Mouse (Mus musculus): ENCODE measurements around the gene Serpinh1.

Serpinh1 gene

DNA sequence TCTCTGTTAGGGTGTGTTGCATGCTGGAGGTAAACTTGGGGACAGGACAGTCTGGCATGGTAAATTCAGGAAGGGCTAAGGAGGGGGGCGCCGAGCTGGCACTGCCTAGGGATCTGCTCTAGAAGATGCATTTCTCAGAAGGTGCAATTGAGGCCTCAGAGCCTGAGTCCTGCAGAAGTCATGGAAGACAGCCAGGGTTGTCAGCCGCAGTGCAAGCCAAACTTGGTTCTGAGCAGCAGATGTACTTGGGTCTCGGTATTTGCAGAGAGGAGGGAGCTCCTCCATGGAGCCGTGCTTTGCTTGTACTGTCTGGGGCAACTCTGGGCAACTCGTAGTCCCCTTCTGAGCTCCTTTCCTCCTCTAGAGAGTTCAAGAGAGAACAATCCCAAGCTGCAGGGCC is 26.9 kb downstream of the Serpinh1 start:
- DNase-seq (ENCODE audit: low read depth, low spot score), result no peak

DNA sequence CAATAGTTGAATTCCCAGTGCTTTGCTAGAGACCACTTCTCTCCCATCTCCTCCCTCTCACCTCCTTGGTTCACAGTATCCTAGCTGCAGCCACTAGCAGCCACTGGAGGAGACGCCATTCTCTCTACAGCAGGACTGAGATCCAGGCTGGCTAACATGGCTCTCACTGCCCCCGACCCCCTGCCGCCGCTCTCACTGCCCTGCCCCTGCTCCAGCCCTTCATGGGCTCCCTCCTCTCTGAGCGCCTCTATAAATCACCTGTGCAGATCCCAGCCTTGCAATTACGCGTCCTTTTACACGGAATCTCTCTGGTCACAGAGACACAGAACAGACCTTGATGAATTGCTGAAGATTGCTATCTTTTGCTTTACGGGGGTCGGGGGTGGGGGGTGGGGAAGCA is 28.2 kb downstream of the Serpinh1 start:
- no peak for DNase-seq (ENCODE audit: low read depth, low spot score)

DNA sequence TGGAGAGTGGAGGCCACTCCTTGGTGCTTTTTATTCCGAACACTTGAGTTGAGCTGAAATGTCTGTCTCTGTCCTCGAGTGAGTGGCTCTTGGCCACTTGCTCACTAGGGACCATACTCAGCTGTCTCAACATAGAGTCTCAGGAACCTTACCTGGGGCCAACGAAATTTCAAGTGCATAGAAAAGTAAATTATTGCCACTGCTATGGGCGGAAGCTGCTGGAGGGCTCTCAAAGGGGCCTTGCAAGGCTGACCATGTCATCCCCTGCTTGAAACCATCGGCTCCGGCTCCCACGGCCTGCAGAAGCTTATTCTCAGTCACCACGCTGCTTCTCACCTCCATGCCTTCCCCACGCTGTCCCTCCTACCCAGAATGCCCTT is 29.7 kb downstream of the Serpinh1 start:
- DNase-seq (ENCODE audit: low read depth, low spot score), result no peak

DNA sequence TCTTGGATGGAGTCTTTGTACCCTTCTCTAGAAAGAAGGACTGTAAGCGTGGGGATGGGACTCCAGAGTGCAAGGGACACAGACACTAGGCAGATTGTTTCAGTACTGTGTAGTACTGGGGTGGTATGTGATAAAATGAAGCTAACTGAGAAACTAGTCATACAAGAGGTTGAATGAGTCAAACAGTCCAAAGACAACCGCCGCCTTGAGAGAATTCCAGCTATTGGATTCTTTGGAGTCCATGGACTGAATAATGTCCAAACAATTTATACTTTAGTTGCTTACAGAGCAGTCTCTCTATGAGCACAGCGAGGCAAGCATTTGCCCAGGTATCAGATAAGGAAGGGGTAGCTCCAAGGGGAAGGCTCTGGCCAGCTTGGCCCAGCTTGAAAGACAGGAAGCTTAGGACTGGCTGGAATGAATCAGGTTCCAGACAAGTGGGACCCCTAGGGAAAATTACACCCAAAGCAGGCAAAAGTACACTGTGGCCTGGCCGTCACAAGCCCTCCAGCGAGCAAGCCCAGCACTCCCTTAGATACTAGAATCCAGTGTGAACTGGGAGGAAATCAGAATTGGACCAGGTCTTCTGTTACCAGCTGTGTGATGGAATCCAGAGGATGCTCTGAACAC is 30.2 kb downstream of the Serpinh1 start:
- no peak for DNase-seq (ENCODE audit: low read depth, low spot score)

DNA sequence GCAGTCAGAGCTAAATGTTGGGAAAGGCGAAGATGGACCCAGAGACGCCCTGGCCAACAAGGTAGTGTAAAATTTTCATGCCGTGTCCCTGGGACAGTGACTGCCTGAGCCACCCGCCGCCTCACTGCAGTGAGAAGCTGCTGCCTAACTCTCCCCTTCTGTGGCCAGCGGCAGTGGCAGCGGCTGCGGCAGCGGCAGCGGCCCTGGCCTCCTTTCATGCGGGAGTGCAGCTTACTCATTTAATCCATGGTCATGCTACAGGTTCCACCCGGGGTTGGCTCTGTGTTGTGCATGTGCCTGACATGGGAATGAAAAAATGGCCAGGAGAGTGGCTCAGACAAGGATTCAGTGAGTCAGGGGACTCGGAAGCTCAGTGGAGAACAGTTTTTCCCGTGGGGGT is 32.5 kb downstream of the Serpinh1 start:
- no peak for DNase-seq (ENCODE audit: low read depth, low spot score)

DNA sequence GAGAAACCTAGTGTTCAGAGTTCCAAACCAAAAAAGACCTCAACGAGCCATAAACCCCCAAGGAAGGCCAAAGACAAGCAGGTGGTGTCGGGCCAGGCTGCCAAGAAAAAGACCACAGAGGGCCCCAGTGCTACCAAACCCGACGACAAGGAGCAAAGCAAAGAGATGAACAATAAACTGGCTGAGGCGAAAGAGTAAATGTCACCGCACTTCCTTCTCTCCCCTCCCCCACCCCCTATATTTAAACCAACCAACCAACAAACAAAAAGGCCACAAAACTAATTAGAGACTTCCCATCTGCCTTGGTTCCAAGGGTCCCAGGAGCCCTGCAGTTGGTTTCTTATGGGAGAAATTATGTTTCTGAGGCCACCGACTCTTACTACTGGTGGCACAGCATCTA is 35.6 kb downstream of the Serpinh1 start:
- DNase-seq (ENCODE audit: low read depth, low spot score), result no peak

DNA sequence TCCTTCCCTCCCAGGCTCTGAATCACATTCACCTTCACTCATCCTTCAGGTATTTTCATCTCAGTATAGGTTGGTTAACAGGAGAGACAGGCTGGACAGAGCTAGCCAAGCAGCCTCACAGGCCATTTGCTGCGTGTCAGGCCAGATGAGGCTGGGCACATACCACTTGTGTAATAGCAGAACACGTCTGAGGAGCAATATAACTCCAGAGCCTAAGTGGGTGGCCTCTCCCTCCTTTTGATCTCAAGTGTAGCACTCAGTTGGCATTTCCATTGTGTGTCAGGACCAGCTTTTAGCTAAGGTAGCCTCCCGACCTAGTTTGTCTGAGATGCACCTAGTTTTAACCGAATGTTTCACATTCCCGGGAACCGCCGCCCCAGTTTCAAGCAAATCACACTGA is 36.8 kb downstream of the Serpinh1 start:
- DNase-seq (ENCODE audit: low read depth, low spot score), result no peak

DNA sequence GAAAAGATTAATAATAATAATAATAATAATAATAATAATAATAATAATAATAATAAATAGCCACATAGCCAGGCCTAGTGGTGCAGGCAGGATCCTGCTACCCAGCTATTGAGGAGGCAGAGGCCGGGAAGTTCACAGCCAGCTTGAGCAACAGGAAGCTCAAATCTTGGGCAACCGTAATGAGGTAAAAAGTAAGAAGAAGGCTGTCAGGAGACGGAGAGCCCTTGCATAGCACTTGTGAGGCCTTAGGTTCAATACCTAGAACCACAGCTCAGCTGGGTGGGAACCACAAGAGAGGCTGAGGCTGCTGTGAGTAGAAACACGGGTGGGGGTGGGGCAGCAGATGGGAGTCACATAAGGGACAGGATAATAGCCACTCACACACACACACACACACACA is 38.5 kb downstream of the Serpinh1 start:
- no peak for DNase-seq (ENCODE audit: low read depth, low spot score)

DNA sequence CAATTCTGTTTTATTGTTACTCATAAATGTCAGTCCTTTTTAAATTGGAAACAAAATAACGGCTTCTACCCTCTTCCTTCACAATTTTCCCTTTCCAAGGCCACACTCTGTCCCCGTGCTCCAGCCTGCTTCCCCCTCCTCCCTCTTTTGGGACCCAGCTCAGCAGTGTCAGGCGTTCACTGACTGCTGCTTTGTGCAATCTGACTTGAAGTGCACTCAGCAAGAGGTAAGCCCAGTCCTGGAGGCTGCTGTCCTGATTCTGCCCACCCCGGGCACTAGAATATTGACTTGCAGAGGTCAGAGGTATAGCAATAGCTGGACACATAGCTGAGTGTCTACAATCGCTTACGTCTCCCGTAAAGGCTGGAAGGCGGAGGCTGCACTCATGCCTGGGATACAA is 39.8 kb downstream of the Serpinh1 start:
- DNase-seq (ENCODE audit: low read depth, low spot score), result no peak

DNA sequence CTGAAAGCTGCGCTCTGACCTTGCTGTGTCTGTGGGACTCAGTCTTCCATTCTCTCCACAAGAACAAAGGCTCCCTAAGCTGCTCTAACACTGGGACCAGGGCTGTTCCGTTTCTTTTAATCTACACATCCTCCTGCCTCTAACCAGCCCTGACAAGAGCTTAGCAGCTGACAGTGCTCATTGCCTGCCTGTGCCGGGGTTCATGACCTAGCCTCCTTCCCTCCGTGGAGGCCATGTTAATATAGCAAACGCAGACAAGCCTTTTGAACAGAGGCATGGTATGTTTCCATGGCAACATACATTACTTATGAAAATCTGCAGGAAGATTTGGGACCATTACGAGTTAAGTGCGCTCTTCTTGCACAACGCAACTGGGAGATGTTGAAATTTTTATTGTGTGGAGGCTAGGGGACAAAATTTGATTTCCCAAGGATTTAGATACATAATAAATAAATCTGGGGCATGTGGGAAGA is 40.3 kb downstream of the Serpinh1 start:
- no peak for DNase-seq (ENCODE audit: low read depth, low spot score)

DNA sequence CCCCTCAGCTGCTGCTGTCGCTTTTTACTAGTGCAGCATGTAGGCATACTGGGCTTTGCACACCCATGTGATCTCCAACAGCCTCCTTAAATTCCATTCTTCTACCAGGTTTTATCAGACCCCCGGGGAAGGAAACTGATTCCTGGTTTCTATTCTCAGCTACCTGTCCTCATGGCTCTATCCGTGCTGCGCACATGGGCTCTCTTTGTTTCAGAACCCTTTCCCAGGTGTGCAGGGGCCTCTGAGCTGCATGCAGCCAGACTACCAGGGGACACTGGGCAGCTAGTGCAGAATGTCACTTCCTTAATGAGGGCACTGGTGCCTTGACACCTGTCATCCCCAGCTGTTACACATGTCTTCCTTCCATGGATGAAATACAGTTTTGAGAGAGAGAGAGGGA is 41.0 kb downstream of the Serpinh1 start:
- DNase-seq (ENCODE audit: low read depth, low spot score), result peak; percentile 34

DNA sequence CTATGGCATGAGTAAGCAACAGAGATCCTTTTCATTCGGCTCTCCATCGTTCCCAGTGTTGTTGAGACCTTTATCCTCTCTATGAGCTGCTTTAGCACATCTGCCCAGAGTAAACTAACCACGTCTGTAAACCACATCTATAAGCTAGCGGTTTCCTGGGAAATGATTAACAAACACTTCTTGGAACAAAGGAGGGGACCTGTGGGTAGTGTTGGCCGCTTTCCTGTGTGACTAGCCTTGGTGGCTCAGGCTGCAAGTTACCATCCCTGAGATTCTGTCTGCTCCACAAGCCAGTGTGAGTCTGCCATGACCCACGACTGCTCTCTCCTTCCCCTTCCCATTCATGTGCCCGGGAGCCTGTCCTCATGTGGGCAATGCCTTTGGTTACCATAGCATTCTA is 41.6 kb downstream of the Serpinh1 start:
- DNase-seq (ENCODE audit: low read depth, low spot score), result no peak

DNA sequence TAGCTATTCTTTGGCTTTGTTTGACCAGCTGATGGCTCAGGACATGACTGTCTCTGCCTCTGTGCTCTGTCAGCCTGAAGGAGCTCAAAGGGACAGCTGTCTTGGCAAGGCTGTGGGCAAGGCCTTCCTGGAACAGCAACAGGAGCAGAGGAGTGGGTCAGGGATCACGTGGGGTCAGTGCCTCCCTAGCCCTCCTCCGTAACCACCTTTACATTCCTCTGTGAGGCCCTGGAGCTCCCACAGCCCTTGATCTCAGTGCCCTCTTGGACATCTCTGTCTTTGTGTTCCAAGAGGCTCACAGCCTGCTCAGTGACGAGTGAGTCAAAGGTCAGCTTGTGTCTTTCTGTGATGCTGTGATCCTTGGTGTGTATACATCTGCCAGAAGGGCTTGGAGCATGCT is 46.4 kb downstream of the Serpinh1 start:
- DNase-seq (ENCODE audit: low read depth, low spot score), result no peak

DNA sequence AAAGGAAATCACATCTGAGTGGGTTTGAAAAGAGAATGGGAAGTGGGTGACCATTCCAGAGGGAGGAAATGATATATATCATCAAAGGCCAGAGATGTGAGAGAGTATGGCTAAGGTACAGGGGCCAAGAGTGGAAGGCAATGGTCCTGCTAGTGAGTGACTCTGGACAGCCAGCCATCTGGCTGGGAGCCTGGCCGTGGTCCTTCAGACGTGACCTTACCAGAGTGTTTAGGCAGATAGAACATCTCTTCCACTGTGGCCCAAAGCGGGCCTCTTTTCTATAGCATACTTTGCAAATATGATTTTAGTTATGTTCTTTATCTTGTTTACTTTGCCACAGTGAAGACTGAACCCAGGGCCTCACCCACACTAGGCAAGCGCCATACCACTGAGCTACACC is 47.4 kb downstream of the Serpinh1 start:
- no peak for DNase-seq (ENCODE audit: low read depth, low spot score)

DNA sequence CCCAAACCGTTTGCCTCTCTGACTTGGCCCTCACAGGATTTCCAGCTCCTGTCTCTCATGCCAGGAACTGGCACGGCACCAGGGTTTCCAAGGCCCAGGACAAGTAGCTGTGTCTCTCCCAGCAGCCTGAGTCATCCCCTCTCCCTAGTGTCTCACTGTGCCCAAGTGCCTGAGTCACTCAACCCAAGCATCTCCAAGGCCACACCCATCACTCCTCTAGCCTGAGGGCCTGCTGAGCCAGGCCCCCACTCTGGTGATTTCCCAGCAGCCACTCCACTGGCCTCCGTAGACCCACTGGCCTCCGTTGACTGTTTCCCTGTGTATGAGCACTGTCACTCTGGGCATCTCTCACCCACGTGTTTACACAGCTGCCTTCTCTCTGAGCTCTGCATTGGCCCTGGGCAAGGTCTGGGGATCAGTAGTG is 48.1 kb downstream of the Serpinh1 start:
- DNase-seq (ENCODE audit: low read depth, low spot score), result no peak

DNA sequence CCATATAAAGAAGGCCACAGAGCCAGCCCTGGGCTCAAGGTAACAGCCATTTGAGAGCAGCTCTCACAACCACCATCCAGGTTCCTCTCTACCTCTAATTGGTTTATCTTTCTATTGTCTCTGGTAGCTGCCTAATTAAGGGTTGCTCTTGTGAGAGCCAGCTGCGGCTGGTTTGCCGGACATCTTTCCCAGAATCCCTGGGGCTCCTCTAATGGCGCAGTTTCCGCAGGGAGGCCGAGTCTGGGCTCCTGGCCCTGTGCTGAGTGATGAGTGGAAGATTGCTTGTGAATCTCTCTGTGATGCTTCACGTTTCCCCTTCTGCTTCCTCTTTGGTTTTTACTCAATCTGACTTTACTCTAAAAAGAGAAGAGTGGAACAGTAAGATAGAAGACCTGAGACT is 49.0 kb downstream of the Serpinh1 start:
- peak; percentile 75 for DNase-seq (ENCODE audit: low read depth, low spot score)

DNA sequence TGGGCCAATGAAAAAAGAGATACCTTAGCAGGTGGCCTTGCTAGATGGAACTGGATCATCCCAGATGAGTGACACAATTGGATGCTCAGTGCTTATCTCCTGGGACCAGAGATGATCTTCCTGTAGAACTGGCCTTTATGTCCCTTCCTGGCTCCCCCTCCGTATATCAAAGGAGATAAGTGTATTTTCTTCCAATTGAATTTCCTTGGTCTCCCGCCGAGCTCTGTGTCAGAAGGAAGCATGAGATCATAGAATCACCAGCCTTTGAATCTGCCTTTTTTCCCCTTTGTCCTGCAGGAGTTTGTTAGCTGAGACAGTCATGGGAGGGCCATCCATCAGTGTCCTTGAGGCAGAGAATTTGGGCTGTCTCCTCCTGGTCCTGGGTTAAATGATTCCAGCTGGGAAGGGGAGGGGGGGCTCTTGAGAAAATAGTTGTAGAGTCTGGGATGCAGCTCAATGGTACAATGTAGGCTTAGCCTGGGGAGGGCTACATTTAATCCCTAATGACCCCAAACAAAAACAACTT is 52.3 kb downstream of the Serpinh1 start:
- DNase-seq (ENCODE audit: low read depth, low spot score), result no peak
